Mouse (Mus musculus): ENCODE measurements at regions not wholly inside any gene's neighbourhood (a gene's known extent, or its start where the extent isn't known, plus 50 kb on each side); places are given as distances from the start of the nearest gene placed in this dataset.
"Not testable (repeated sequence)": the region's sequence is repeated elsewhere in the genome, so short reads cannot be mapped to it uniquely, and the experiment has no call there.

- DNase-seq (ENCODE audit: low spot score), result peak; percentile 50
- intact Hi-C loops (cut with DNase I), result loop anchor here (2.0 to 5.0 kb wide), 5 partner anchors 46 to 1526 kb away; no protein-coding TSS in a partner anchor
These were observed 67.0 kb upstream of the Top1 start for GRCm38 (mm10) chr2:160578384-160579320.

GRCm38 (mm10) chr2:160580250-160580649 lies 65.4 kb upstream of the Top1 start:
- no peak for DNase-seq (ENCODE audit: low spot score)
- intact Hi-C loops (cut with DNase I), result no loop called here

GRCm38 (mm10) chr2:160581029-160581428 lies 64.7 kb upstream of the Top1 start:
- intact Hi-C loops (cut with DNase I), result no loop called here
- DNase-seq (ENCODE audit: low spot score), result no peak

GRCm38 (mm10) chr2:160583034-160583433 lies 62.7 kb upstream of the Top1 start:
- intact Hi-C loops (cut with DNase I); DNase-seq (ENCODE audit: low spot score): not testable (repeated sequence)

- intact Hi-C loops (cut with DNase I), result no loop called here
- no peak for DNase-seq (ENCODE audit: low spot score)
These were observed 62.2 kb upstream of the Top1 start for GRCm38 (mm10) chr2:160583506-160583905.

GRCm38 (mm10) chr2:160584568-160584967 lies 61.1 kb upstream of the Top1 start:
- no peak for DNase-seq (ENCODE audit: low spot score)
- intact Hi-C loops (cut with DNase I), result no loop called here

GRCm38 (mm10) chr2:160587015-160587835 lies 58.5 kb upstream of the Top1 start:
- no peak for DNase-seq (ENCODE audit: low spot score)
- intact Hi-C loops (cut with DNase I), result no loop called here

- intact Hi-C loops (cut with DNase I), result no loop called here
- no peak for DNase-seq (ENCODE audit: low spot score)
These were observed 57.3 kb upstream of the Top1 start for GRCm38 (mm10) chr2:160588401-160588800.

GRCm38 (mm10) chr2:160590209-160590910 lies 55.3 kb upstream of the Top1 start:
- intact Hi-C loops (cut with DNase I), result loop anchor here (2.0 to 10.0 kb wide), 3 partner anchors 526 to 1726 kb away; no protein-coding TSS in a partner anchor
- no peak for DNase-seq (ENCODE audit: low spot score)

GRCm38 (mm10) chr2:160591446-160592180 lies 54.1 kb upstream of the Top1 start:
- DNase-seq (ENCODE audit: low spot score), result no peak
- intact Hi-C loops (cut with DNase I), result loop anchor here (2.0 to 10.0 kb wide), 4 partner anchors 527 to 1727 kb away; no protein-coding TSS in a partner anchor

GRCm38 (mm10) chr2:160593035-160593434 lies 52.7 kb upstream of the Top1 start:
- DNase-seq (ENCODE audit: low spot score), result no peak
- intact Hi-C loops (cut with DNase I), result loop anchor here (2.0 to 10.0 kb wide), 3 partner anchors 528 to 1680 kb away; no protein-coding TSS in a partner anchor
